Mouse (Mus musculus) heart, embryonic 10.5 days (tissue): ENCODE data around the gene Kdm6a. TPM values are rescaled to one million over a fixed set of nuclear protein-coding genes. Genes with fewer than 3 reads are reported as not detected.

ENCODE experiments used
- DNase-seq: peaks from one replicate; pipeline ENCODE4 v3.0.0-alpha.2; 2017; ENCODE audit warnings: low spot score
- H3K27ac ChIP-seq: fragments of 300-500 bp; sonication (generic); 2 replicates; pipeline ENCODE4 v1.5.1; 2016; ENCODE audit warnings: mild to moderate bottlenecking
- H3K27me3 ChIP-seq: fragments of 300-500 bp; sonication (generic); 2 replicates; pipeline ENCODE4 v1.6.1; 2016; ENCODE audit warnings: mild to moderate bottlenecking; ENCODE audit not compliant: poor library complexity, insufficient read depth, severe bottlenecking
- H3K36me3 ChIP-seq: fragments of 300-500 bp; sonication (generic); 2 replicates; pipeline ENCODE4 v1.6.1; 2016; ENCODE audit warnings: mild to moderate bottlenecking, moderate library complexity
- H3K4me1 ChIP-seq: fragments of 300-500 bp; sonication (generic); 2 replicates; pipeline ENCODE4 v1.6.1; 2016; ENCODE audit warnings: mild to moderate bottlenecking
- H3K4me3 ChIP-seq: fragments of 300-500 bp; sonication (generic); 2 replicates; pipeline ENCODE4 v1.5.1; 2016; ENCODE audit warnings: mild to moderate bottlenecking, moderate library complexity
- H3K9me3 ChIP-seq: fragments of 300-500 bp; sonication (generic); 2 replicates; pipeline ENCODE4 v1.6.1; 2016; ENCODE audit warnings: mild to moderate bottlenecking, moderate library complexity
- WGBS: fragments of 180-500 bp; shearing (Covaris S2); methylation state at CpG from one replicate; pipeline ENCODE4 v1.1.7; 2016; 5-methylcytosine and 5-hydroxymethylcytosine counted together
- polyA plus RNA-seq: library from polyadenylated mRNA; unstranded; fragments of >200 nt; fragmentation: Nextera tagmentation; extraction: Ambion mirVana; gene quantifications from 2 replicates; pipeline ENCODE4 v1.2.1, GENCODE M21; 2016

Gene Kdm6a
- polyA plus RNA-seq: 18.9 and 23.6 TPM in 2 replicates

DNA sequence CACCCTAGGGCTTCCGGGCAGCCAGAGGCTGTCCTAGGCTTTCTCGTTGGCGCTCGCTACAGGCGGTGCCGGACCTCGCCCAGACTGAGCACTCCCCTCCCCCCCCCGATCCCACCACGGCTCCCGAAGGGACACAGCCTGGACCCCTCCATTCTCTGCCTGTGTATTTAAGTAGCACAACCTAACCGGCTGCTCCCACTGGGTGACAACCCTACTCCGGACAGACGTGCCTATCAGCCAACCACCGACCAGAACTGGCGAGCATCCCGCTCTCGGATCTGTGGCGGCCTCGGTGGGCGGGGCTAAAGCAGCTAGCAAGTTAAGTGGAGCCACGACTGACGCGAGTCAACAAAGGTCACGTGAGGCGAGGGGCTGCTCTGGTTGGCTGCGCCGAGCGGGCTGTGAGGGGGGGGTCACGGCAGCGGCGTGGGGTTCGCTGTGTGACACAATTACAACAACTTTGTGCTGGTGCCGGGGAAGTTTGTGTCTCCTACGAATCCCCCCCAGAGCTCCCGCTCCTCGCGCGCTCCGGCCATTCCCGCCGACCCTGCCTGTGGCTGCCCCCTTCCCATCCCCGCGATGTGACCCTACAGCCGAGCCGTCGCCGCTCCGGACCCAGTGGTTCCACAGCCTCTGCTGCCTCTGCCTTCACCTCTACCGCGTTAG is at the start of gene Kdm6a:
Gene Kdm6a (plus strand): TSS at position 384 of the 666 bp plus-strand sequence.
- H3K27ac ChIP-seq: peak within 1 kb of the TSS; percentile 96
- no peaks in the 10 kb centered on the region for H3K9me3 ChIP-seq
- WGBS: under 1% methylated on average over 50 of the region's 50 CpGs
- H3K4me3 ChIP-seq: peak within 1 kb of the TSS; percentile 84
- peak; percentile 99 for DNase-seq
- no peaks in the 10 kb centered on the region for H3K36me3 ChIP-seq
- H3K4me1 ChIP-seq: no peaks in the 10 kb centered on the region
- no peaks in the 10 kb centered on the region for H3K27me3 ChIP-seq

DNA sequence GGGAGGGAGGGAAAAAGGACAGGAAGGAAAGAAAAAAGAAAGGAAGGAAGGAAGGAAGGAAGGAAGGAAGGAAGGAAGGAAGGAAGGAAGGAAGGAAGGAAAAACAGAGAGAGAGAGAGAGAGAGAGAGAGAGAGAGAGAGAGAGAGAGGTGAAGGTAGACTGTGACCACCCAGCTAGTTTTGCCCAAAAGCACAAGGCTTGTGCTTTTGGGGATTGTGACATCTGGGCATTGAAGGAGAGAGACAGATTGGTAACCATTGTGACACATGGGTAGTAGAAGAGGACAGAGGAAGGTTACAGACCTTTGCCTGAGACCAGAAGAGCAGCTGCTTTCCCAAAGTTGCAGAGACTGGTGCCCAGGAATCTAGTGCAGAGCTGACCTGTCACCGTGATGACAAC is 16.8 kb upstream of the Kdm6a start, which contains the start of gene Dusp21:
Gene Dusp21 (plus strand): TSS at position 301 of the 400 bp plus-strand sequence.
- no peak within 1 kb of the TSS for H3K27ac ChIP-seq
- no peaks in the 10 kb centered on the region for H3K4me1 ChIP-seq
- no peak for DNase-seq
- WGBS: 74% methylated on average over 1 of the region's 1 CpGs
- no peaks in the 10 kb centered on the region for H3K9me3 ChIP-seq
- no peak within 1 kb of the TSS for H3K4me3 ChIP-seq
- no peaks in the 10 kb centered on the region for H3K27me3 ChIP-seq
- no peaks in the 10 kb centered on the region for H3K36me3 ChIP-seq

DNA sequence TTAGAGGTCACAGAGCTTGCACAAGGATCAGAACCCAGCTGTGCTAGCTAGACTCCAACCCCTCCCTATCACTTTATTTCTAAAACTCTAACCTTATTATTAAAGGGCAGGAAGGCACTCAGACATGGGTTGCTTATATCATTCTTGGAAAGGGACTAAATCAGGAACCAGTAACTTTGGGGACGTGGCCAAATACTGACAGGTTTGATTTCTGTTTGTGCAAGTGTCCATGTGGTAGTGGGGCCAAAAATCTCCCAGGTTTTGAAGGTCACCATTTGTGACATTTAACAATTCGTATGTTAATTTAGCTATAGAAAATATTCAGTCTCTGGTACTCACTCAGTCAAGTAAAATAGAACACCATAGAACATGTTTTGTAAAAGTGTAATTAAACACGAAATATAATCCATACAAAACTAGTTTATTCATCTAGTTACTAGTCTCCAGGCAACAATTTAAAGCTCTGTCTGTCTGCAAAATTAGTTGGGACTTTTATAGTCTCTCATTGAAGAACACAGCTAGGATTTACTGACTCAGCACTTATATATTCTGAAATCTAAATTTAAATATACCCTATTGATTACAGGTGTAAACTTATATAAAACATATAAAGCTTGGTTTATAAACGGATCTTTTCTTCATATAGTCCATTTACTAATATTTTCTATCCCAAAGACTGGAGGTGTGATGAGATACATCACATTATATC is 1.5 kb upstream of the Kdm6a start:
- DNase-seq: no peak
- 64% methylated on average over 4 of the region's 4 CpGs for WGBS
- Histone ChIP-seq H3K27ac (no peak overlapping the region), H3K36me3 (no peaks in the 10 kb centered on the region), H3K4me3 (peak overlapping the region; percentile 84), H3K9me3 (no peaks in the 10 kb centered on the region), H3K27me3 (no peaks in the 10 kb centered on the region), H3K4me1 (no peaks in the 10 kb centered on the region)

DNA sequence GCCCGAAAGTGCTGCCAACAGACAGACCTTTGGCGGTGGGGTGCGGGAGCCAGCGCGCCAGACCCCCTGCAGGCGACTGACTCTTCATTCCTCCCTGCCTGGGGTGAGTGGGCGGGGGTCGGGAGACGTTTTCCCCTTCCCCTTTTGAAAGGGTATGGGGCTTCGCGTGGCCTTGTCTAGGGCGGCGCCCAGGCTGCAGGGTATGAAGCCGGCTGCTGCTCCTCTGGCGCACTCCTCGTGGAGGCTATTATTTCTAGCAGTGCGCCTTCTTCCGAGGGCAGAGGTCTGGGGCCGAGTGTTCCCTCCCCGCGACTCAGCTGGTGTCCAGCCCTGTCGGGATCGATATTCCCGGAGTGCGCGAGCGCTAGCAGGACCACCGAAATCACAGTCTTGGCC is 581 bp upstream of the Kdm6a start:
- no peaks in the 10 kb centered on the region for H3K36me3 ChIP-seq
- no peaks in the 10 kb centered on the region for H3K27me3 ChIP-seq
- H3K4me3 ChIP-seq: peak overlapping the region; percentile 84
- DNase-seq: no peak
- WGBS: under 1% methylated on average over 23 of the region's 28 CpGs
- H3K27ac ChIP-seq: peak overlapping the region; percentile 96
- H3K9me3 ChIP-seq: no peaks in the 10 kb centered on the region
- no peaks in the 10 kb centered on the region for H3K4me1 ChIP-seq

DNA sequence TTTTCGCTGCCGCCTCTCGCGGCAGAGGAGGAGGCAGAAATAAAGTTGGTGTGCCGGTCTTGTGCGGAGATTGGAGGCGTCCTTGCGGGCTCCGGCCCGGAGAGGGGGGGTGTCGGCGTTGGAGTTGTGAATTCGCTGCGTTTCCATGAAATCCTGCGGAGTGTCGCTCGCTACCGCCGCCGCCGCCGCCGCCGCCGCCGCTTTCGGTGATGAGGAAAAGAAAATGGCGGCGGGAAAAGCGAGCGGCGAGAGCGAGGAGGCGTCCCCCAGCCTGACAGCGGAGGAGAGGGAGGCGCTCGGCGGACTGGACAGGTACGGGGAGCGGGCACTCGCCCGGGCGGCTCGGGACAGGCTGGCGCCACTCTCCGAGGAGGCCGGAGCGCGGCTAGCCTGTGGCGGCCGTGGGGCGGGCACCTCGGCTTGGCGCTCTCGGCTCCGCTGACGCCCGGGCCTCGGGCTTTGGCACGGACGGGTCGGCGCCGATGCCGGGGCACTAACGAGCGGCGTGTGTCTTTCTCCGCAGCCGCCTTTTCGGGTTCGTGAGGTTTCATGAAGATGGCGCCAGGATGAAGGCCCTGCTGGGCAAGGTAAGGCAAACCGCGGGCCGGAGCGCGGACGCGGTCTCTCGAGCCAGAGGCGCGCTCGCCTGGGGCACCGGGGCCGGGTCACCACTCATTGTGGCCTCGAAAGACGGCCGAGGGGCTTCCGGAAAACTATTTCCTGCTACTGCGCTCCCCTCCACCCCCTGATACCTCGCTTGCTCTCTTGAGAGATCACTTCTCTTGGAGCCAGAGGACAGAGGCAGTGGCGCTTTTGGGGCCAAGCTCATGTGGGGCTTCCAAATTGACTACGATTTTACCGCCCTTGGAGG is 721 bp downstream of the Kdm6a start:
- Histone ChIP-seq H3K36me3 (no peaks in the 10 kb centered on the region), H3K27ac (peak overlapping the region; percentile 96), H3K4me3 (peak overlapping the region; percentile 84), H3K9me3 (no peaks in the 10 kb centered on the region), H3K4me1 (no peaks in the 10 kb centered on the region), H3K27me3 (no peaks in the 10 kb centered on the region)
- 0% methylated on average over 91 of the region's 95 CpGs for WGBS
- DNase-seq: peak; percentile 77

DNA sequence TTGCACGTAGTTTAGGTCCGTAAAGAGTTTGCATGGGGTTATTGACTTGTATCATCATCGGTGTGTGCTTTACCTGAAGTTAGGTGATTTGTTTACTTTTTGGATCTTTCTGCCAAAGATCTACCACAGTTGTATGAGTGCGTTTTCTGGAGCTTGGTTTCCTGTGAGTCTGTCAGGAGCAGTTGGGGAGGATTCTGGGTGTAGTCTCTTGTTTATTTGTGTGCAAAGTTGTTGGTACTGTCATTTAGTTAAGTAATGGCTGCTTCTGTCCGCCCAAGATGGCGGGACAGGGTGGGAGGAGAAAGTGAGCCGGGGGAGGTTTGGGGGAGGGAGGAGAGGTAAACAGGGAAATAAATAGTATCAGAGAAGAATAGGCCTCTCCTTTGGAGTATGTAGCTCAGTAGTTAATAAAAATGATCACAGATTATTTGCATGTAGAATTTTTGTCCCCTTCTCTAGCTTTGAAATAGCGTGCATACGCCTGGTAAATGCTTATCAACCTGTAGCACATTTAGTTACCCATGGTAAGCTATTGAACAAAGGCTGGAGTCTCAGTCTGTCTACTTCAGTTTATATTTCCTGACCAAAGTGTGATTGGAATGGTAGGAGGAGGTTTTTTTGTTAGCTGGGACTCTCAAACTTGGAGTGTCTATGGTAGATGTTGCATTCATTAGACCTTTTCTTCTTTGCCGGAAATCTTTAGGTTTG is 1.7 kb downstream of the Kdm6a start:
- Histone ChIP-seq H3K4me1 (no peaks in the 10 kb centered on the region), H3K9me3 (no peaks in the 10 kb centered on the region), H3K36me3 (no peaks in the 10 kb centered on the region), H3K27ac (peak overlapping the region; percentile 96), H3K4me3 (peak overlapping the region; percentile 84), H3K27me3 (no peaks in the 10 kb centered on the region)
- 5% methylated on average over 10 of the region's 10 CpGs for WGBS
- DNase-seq: peak; percentile 73

DNA sequence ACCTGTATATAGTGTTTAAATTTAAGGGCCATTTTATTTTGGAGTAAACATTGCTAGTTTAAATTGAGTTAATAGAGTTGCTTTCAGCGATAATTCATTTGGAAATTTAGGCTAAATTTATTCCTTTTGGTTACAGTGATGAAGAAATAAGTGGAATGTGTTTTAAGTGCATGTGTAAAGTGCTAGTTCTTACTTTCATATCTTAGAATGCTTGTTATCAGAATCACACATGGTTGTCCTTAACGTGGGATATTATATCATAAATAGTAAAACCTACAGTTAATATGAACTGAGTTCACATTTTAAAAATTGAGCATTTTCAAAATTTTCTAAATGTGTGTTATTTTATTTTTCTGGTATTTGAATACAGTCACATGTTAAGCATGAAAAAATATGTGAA is 2.7 kb downstream of the Kdm6a start:
- Histone ChIP-seq H3K27me3 (no peaks in the 10 kb centered on the region), H3K36me3 (no peaks in the 10 kb centered on the region), H3K27ac (no peak overlapping the region), H3K9me3 (no peaks in the 10 kb centered on the region), H3K4me1 (no peaks in the 10 kb centered on the region), H3K4me3 (peak overlapping the region; percentile 84; the same call in 1 of the 2 replicates)
- no peak for DNase-seq
- WGBS: 57% methylated on average over 2 of the region's 2 CpGs

DNA sequence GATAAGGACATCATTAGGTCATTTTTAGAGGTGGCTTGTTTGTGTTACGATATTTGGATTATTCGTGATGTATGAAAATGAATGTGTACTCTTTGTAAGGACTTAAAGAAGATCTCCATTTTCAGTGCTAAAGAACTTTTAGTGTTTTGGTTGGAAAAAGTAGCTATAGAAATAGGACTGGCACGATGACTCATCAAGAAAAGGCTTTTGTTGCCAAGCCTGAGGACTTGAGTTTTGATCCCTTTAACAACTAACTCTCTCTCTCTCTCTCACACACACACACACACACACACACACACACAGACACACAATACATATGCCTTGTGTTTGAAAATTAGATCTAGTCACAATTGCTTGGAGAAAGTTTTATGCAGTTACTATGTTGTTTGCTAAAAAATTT is 4.6 kb downstream of the Kdm6a start:
- H3K4me3 ChIP-seq: no peak overlapping the region
- H3K36me3 ChIP-seq: no peaks in the 10 kb centered on the region
- WGBS: 83% methylated on average over 3 of the region's 3 CpGs
- H3K9me3 ChIP-seq: no peaks in the 10 kb centered on the region
- no peak for DNase-seq
- H3K27ac ChIP-seq: no peak overlapping the region
- no peaks in the 10 kb centered on the region for H3K27me3 ChIP-seq
- H3K4me1 ChIP-seq: no peaks in the 10 kb centered on the region

DNA sequence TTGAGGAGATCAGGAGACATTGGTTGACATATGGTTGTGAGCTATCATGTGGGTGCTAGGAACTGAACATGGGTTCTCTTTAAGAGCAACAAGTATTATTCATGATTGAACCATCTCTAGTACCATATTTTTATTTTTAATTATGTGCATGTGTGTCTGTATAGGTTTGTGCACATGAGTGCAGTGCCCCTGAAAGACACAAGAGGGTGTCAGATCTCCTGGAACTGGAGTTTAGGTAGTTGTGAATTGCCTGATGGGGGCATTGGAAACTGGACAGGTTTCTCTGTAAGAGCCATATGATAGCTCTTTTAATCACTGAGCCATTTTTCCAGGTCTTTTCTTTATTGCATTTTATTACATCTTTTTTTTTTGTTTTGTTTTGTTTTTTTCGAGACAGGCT is 6.6 kb downstream of the Kdm6a start:
- no peak for DNase-seq
- Histone ChIP-seq H3K27ac (no peak overlapping the region), H3K36me3 (no peaks in the 10 kb centered on the region), H3K9me3 (no peaks in the 10 kb centered on the region), H3K4me1 (no peaks in the 10 kb centered on the region), H3K27me3 (no peaks in the 10 kb centered on the region), H3K4me3 (no peak overlapping the region)
- WGBS: 78% methylated on average over 1 of the region's 1 CpGs

DNA sequence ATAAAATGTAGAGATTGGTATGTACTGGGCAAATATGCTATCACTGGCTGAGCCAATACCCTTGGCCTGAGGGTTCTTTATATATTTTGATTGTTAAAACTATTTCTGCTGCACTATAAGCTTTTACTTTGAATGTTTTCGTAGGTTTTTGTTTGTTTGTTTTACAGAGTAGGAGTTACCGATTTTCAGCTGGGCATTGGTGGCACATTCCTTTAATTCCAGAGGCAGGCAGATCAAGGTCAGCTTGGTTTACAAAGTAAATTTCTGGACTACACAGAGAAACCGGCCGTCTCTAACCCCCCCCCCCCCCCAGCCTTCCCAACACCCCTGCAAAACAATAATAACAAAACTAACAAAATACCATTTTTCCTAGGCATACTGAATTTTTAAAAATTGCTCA is 12.5 kb downstream of the Kdm6a start:
- 35% methylated on average over 4 of the region's 4 CpGs for WGBS
- no peak overlapping the region for H3K4me3 ChIP-seq
- H3K36me3 ChIP-seq: no peaks in the 10 kb centered on the region
- H3K4me1 ChIP-seq: no peaks in the 10 kb centered on the region
- H3K9me3 ChIP-seq: no peaks in the 10 kb centered on the region
- H3K27me3 ChIP-seq: no peaks in the 10 kb centered on the region
- no peak for DNase-seq
- H3K27ac ChIP-seq: no peak overlapping the region

DNA sequence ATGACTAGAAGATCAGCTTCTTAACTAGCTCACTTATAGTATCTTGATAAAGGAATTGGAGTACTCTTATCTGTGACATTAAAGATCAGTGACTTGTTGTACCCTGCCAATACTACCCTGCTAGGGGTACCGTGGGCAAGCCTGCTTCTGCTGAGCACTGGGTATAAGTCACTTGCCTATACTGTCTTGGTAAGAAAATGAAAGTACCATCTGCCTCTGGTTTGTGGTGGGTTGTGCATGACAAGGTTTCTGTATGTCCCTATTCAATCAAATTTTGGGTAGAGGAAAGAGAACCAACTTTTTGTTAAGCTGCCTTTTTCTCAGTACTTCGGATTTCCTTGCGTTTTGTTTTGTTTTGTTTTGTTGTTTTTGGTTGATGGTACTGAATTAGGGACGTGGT is 15.4 kb downstream of the Kdm6a start:
- no peak overlapping the region for H3K27ac ChIP-seq
- no peak for DNase-seq
- H3K4me3 ChIP-seq: no peak overlapping the region
- H3K27me3 ChIP-seq: no peaks in the 10 kb centered on the region
- 76% methylated on average over 4 of the region's 4 CpGs for WGBS
- H3K36me3 ChIP-seq: no peaks in the 10 kb centered on the region
- H3K4me1 ChIP-seq: no peaks in the 10 kb centered on the region
- no peaks in the 10 kb centered on the region for H3K9me3 ChIP-seq

DNA sequence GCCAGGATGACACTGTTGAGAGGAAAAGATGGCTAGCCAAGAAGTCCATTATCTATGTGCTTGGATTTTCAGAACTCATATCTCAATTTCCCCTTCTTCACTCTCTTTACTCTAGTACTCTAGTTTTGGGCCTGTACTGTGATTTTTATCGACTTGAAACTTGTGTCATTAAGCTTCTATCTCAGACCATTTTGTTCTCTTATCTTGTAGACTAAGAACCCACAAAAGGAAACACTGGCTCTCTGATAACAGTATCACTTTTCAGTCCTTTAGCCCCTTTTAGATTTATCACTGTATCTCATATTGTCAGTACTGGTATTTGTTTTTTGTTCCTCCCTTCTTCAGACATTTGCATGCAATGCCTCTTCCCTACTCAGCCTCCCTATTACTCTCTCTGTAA is 17.1 kb downstream of the Kdm6a start:
- Histone ChIP-seq H3K27me3 (no peaks in the 10 kb centered on the region), H3K9me3 (no peaks in the 10 kb centered on the region), H3K4me1 (no peaks in the 10 kb centered on the region), H3K27ac (no peak overlapping the region), H3K4me3 (no peak overlapping the region), H3K36me3 (no peaks in the 10 kb centered on the region)
- WGBS: 21% methylated on average over 1 of the region's 1 CpGs
- DNase-seq: no peak
